Mouse (Mus musculus): ENCODE results near the gene Gm3238.
A peak's percentile ranks its signal among the peaks of the same experiment; 100 is the strongest.
"Not testable (repeated sequence)": the region's sequence is repeated elsewhere in the genome, so short reads cannot be mapped to it uniquely, and the experiment has no call there.

Gene Gm3238

GRCm38 (mm10) chr10:77741924-77742688, 29.0 kb downstream of the Gm3238 start, which contains the start of gene Gm18596:
Gene Gm18596 (minus strand): TSS chr10:77742638.
- not testable (repeated sequence) for DNase-seq

- no peak for DNase-seq
Observed at GRCm38 (mm10) chr10:77738929-77739328, 32.2 kb downstream of the Gm3238 start.

GRCm38 (mm10) chr10:77735928-77736327, 35.2 kb downstream of the Gm3238 start:
- DNase-seq, result no peak

GRCm38 (mm10) chr10:77729241-77729640, 41.9 kb downstream of the Gm3238 start:
- peak; percentile 15 for DNase-seq

- peak; percentile 1 for DNase-seq
Observed at GRCm38 (mm10) chr10:77728280-77728679, 42.8 kb downstream of the Gm3238 start.

- DNase-seq, result no peak
Observed at GRCm38 (mm10) chr10:77726186-77726585, 44.9 kb downstream of the Gm3238 start, which contains the start of gene Gm10100. Gene Gm10100 (plus strand): TSS chr10:77726486.

- DNase-seq, result no peak
Observed at GRCm38 (mm10) chr10:77724855-77725254, 46.3 kb downstream of the Gm3238 start.

Data from lung, postnatal 36 days (tissue).